Mouse (Mus musculus): ENCODE results near the gene Usp44. TPM values are rescaled to one million over a fixed set of nuclear protein-coding genes. Genes with fewer than 3 reads are reported as not detected.
"Not testable (repeated sequence)": the region's sequence is repeated elsewhere in the genome, so short reads cannot be mapped to it uniquely, and the experiment has no call there.

Gene Usp44
- polyA plus RNA-seq, 1 experiment from 2014 or later: 1.3 TPM

- H3K4me2 ChIP-seq (replicated peaks): no peak overlapping the region
- no peak overlapping the region for H3K4me3 ChIP-seq (replicated peaks)
- H3K27ac ChIP-seq (replicated peaks): no peak overlapping the region
- H3K4me1 ChIP-seq: peaks cover 3% of the 10 kb centered on the region; the same call in 1 of the 2 replicates
- no peak overlapping the region for H3K9ac ChIP-seq
- no peaks in the 10 kb centered on the region for H3K9me3 ChIP-seq (replicated peaks)
- ATAC-seq (ENCODE audit: insufficient number of reproducible peaks, low FRiP score, low TSS enrichment, low read depth): peak; percentile 74
- 39% methylated on average over 10 of the region's 10 CpGs for WGBS
- no peaks in the 10 kb centered on the region for H3K36me3 ChIP-seq
- peaks cover 9% of the 10 kb centered on the region; the same call in 1 of the 2 replicates for H3K27me3 ChIP-seq
Measured at GRCm38 (mm10) chr10:93813755-93814154, 17.6 kb upstream of the Usp44 start.

GRCm38 (mm10) chr10:93818661-93819060, 12.7 kb upstream of the Usp44 start:
- H3K4me3 ChIP-seq (replicated peaks): no peak overlapping the region
- H3K27ac ChIP-seq (replicated peaks): no peak overlapping the region
- no peaks in the 10 kb centered on the region for H3K36me3 ChIP-seq
- peaks cover under 1% of the 10 kb centered on the region; the same call in 1 of the 2 replicates for H3K4me1 ChIP-seq
- 29% methylated on average over 7 of the region's 7 CpGs for WGBS
- H3K27me3 ChIP-seq: peaks cover 9% of the 10 kb centered on the region; the same call in 1 of the 2 replicates
- no peaks in the 10 kb centered on the region for H3K9me3 ChIP-seq (replicated peaks)
- no peak overlapping the region for H3K9ac ChIP-seq
- H3K4me2 ChIP-seq (replicated peaks): no peak overlapping the region
- ATAC-seq (ENCODE audit: insufficient number of reproducible peaks, low FRiP score, low TSS enrichment, low read depth): no peak

GRCm38 (mm10) chr10:93829898-93830831, 1.2 kb upstream of the Usp44 start:
- Histone ChIP-seq H3K4me2 (replicated peaks) (no peak overlapping the region), H3K9me3 (replicated peaks) (no peaks in the 10 kb centered on the region), H3K27ac (replicated peaks) (no peak overlapping the region), H3K36me3 (no peaks in the 10 kb centered on the region), H3K27me3 (peaks cover 36% of the 10 kb centered on the region), H3K9ac (no peak overlapping the region), H3K4me3 (replicated peaks) (no peak overlapping the region), H3K4me1 (peaks cover 22% of the 10 kb centered on the region)
- WGBS: 32% methylated on average over 9 of the region's 9 CpGs
- ATAC-seq (ENCODE audit: insufficient number of reproducible peaks, low FRiP score, low TSS enrichment, low read depth): no peak

- Histone ChIP-seq H3K9ac (no peak overlapping the region), H3K36me3 (no peaks in the 10 kb centered on the region), H3K4me2 (replicated peaks) (peak overlapping the region; percentile 23), H3K27ac (replicated peaks) (no peak overlapping the region), H3K9me3 (replicated peaks) (no peaks in the 10 kb centered on the region), H3K4me3 (replicated peaks) (peak overlapping the region; percentile 11), H3K27me3 (peaks cover 40% of the 10 kb centered on the region), H3K4me1 (peaks cover 22% of the 10 kb centered on the region)
- no peak for ATAC-seq (ENCODE audit: insufficient number of reproducible peaks, low FRiP score, low TSS enrichment, low read depth)
- 9% methylated on average over 18 of the region's 18 CpGs for WGBS
Measured at GRCm38 (mm10) chr10:93831730-93832574, 597 bp downstream of the Usp44 start.

GRCm38 (mm10) chr10:93832811-93833210, 1.5 kb downstream of the Usp44 start:
- 28% methylated on average over 9 of the region's 9 CpGs for WGBS
- no peaks in the 10 kb centered on the region for H3K36me3 ChIP-seq
- H3K9me3 ChIP-seq (replicated peaks): no peaks in the 10 kb centered on the region
- H3K4me3 ChIP-seq (replicated peaks): peak overlapping the region; percentile 69; the same call in 1 of the 2 replicates
- peaks cover 40% of the 10 kb centered on the region for H3K27me3 ChIP-seq
- peak overlapping the region; percentile 99 for H3K4me2 ChIP-seq (replicated peaks)
- H3K27ac ChIP-seq (replicated peaks): no peak overlapping the region
- no peak for ATAC-seq (ENCODE audit: insufficient number of reproducible peaks, low FRiP score, low TSS enrichment, low read depth)
- no peak overlapping the region for H3K9ac ChIP-seq
- H3K4me1 ChIP-seq: peaks cover 22% of the 10 kb centered on the region

- Histone ChIP-seq H3K27me3 (peaks cover 40% of the 10 kb centered on the region), H3K9ac (peak overlapping the region; percentile 44), H3K4me1 (peaks cover 22% of the 10 kb centered on the region), H3K36me3 (no peaks in the 10 kb centered on the region), H3K27ac (replicated peaks) (no peak overlapping the region), H3K9me3 (replicated peaks) (no peaks in the 10 kb centered on the region), H3K4me3 (replicated peaks) (peak overlapping the region; percentile 69), H3K4me2 (replicated peaks) (peak overlapping the region; percentile 99)
- 0 out of 2 replicates have a peak, but pooled peaks have one; percentile 39 for ATAC-seq (ENCODE audit: insufficient number of reproducible peaks, low FRiP score, low TSS enrichment, low read depth)
- 1% methylated on average over 16 of the region's 16 CpGs for WGBS
Measured at GRCm38 (mm10) chr10:93833370-93833698, 2.0 kb downstream of the Usp44 start.

- Histone ChIP-seq H3K4me1 (peaks cover 22% of the 10 kb centered on the region), H3K27me3 (peaks cover 40% of the 10 kb centered on the region), H3K4me3 (replicated peaks) (peak overlapping the region; percentile 69), H3K36me3 (no peaks in the 10 kb centered on the region), H3K9me3 (replicated peaks) (no peaks in the 10 kb centered on the region), H3K27ac (replicated peaks) (no peak overlapping the region), H3K9ac (peak overlapping the region; percentile 44), H3K4me2 (replicated peaks) (peak overlapping the region; percentile 99)
- peak; percentile 85; the same call in 1 of the 2 replicates for ATAC-seq (ENCODE audit: insufficient number of reproducible peaks, low FRiP score, low TSS enrichment, low read depth)
- under 1% methylated on average over 75 of the region's 75 CpGs for WGBS
Measured at GRCm38 (mm10) chr10:93833699-93834393, 2.5 kb downstream of the Usp44 start.

GRCm38 (mm10) chr10:93834394-93834745, 3.0 kb downstream of the Usp44 start:
- H3K4me1 ChIP-seq: peaks cover 22% of the 10 kb centered on the region
- H3K4me2 ChIP-seq (replicated peaks): peak overlapping the region; percentile 99
- no peak for ATAC-seq (ENCODE audit: insufficient number of reproducible peaks, low FRiP score, low TSS enrichment, low read depth)
- H3K9me3 ChIP-seq (replicated peaks): no peaks in the 10 kb centered on the region
- no peaks in the 10 kb centered on the region for H3K36me3 ChIP-seq
- no peak overlapping the region for H3K27ac ChIP-seq (replicated peaks)
- 4% methylated on average over 13 of the region's 13 CpGs for WGBS
- peaks cover 40% of the 10 kb centered on the region for H3K27me3 ChIP-seq
- H3K4me3 ChIP-seq (replicated peaks): peak overlapping the region; percentile 69
- peak overlapping the region; percentile 44; the same call in 1 of the 2 replicates for H3K9ac ChIP-seq

- WGBS: 88% methylated on average over 7 of the region's 7 CpGs
- H3K9ac ChIP-seq: not testable (repeated sequence)
- peaks cover 40% of the 10 kb centered on the region for H3K27me3 ChIP-seq
Measured at GRCm38 (mm10) chr10:93835115-93835514, 3.8 kb downstream of the Usp44 start.

GRCm38 (mm10) chr10:93846706-93847105, 15.4 kb downstream of the Usp44 start:
- Histone ChIP-seq H3K4me2 (replicated peaks) (no peak overlapping the region), H3K4me3 (replicated peaks) (no peak overlapping the region), H3K9me3 (replicated peaks) (0 out of 2 replicates have a peak, but pooled peaks cover 9% of the 10 kb centered on the region), H3K36me3 (peaks cover 5% of the 10 kb centered on the region; the same call in 1 of the 2 replicates), H3K27me3 (no peaks in the 10 kb centered on the region), H3K4me1 (no peaks in the 10 kb centered on the region), H3K9ac (no peak overlapping the region), H3K27ac (replicated peaks) (no peak overlapping the region)
- 93% methylated on average over 13 of the region's 13 CpGs for WGBS
- no peak for ATAC-seq (ENCODE audit: insufficient number of reproducible peaks, low FRiP score, low TSS enrichment, low read depth)

More at GRCm38 (mm10) chr10:93835115-93835514, 3.8 kb downstream of the Usp44 start:
- not testable (repeated sequence) for H3K27ac ChIP-seq (replicated peaks); H3K9me3 ChIP-seq (replicated peaks); ATAC-seq (ENCODE audit: insufficient number of reproducible peaks, low FRiP score, low TSS enrichment, low read depth); H3K4me3 ChIP-seq (replicated peaks); H3K4me2 ChIP-seq (replicated peaks); H3K36me3 ChIP-seq
- H3K4me1 ChIP-seq: peaks cover 22% of the 10 kb centered on the region

All from embryonic facial prominence, embryonic 15.5 days (tissue).